Mouse (Mus musculus): ENCODE results near the gene Serpini2.
"Not testable (repeated sequence)": the region's sequence is repeated elsewhere in the genome, so short reads cannot be mapped to it uniquely, and the experiment has no call there.

Serpini2 gene

GRCm38 (mm10) chr3:75269978-75270377 lies at the start of gene Serpini2:
Gene Serpini2 (minus strand): TSS chr3:75270078.
- DNase-seq (ENCODE audit: low read depth, low spot score) = no peak

GRCm38 (mm10) chr3:75308861-75309260 lies 39.0 kb upstream of the Serpini2 start:
- no peak for DNase-seq (ENCODE audit: low read depth, low spot score)

GRCm38 (mm10) chr3:75308228-75308627 lies 38.4 kb upstream of the Serpini2 start:
- DNase-seq (ENCODE audit: low read depth, low spot score) = no peak

GRCm38 (mm10) chr3:75305584-75305983 lies 35.7 kb upstream of the Serpini2 start:
- no peak for DNase-seq (ENCODE audit: low read depth, low spot score)

- DNase-seq (ENCODE audit: low read depth, low spot score) = no peak
Measured at GRCm38 (mm10) chr3:75304621-75305020, 34.7 kb upstream of the Serpini2 start.

GRCm38 (mm10) chr3:75301072-75301471 lies 31.2 kb upstream of the Serpini2 start:
- no peak for DNase-seq (ENCODE audit: low read depth, low spot score)

GRCm38 (mm10) chr3:75299464-75299863 lies 29.6 kb upstream of the Serpini2 start:
- DNase-seq (ENCODE audit: low read depth, low spot score) = not testable (repeated sequence)

- no peak for DNase-seq (ENCODE audit: low read depth, low spot score)
Measured at GRCm38 (mm10) chr3:75297758-75298111, 27.9 kb upstream of the Serpini2 start.

- no peak for DNase-seq (ENCODE audit: low read depth, low spot score)
Measured at GRCm38 (mm10) chr3:75297026-75297757, 27.3 kb upstream of the Serpini2 start.

GRCm38 (mm10) chr3:75293243-75293642 lies 23.4 kb upstream of the Serpini2 start:
- DNase-seq (ENCODE audit: low read depth, low spot score) = no peak

GRCm38 (mm10) chr3:75277455-75277854 lies 7.6 kb upstream of the Serpini2 start:
- DNase-seq (ENCODE audit: low read depth, low spot score) = no peak

GRCm38 (mm10) chr3:75276522-75276921 lies 6.6 kb upstream of the Serpini2 start:
- DNase-seq (ENCODE audit: low read depth, low spot score) = no peak

GRCm38 (mm10) chr3:75275127-75275526 lies 5.2 kb upstream of the Serpini2 start:
- DNase-seq (ENCODE audit: low read depth, low spot score) = no peak

GRCm38 (mm10) chr3:75259356-75259755 lies 10.5 kb downstream of the Serpini2 start:
- DNase-seq (ENCODE audit: low read depth, low spot score) = no peak

GRCm38 (mm10) chr3:75219694-75220093 lies 50.2 kb downstream of the Serpini2 start:
- DNase-seq (ENCODE audit: low read depth, low spot score) = no peak

GRCm38 (mm10) chr3:75219211-75219610 lies 50.7 kb downstream of the Serpini2 start:
- DNase-seq (ENCODE audit: low read depth, low spot score) = no peak

- DNase-seq (ENCODE audit: low read depth, low spot score) = no peak
Measured at GRCm38 (mm10) chr3:75202808-75203503, 66.9 kb downstream of the Serpini2 start.

Measured in retina, adult 2 months (tissue).